Mouse (Mus musculus) heart, postnatal 0 days (tissue): ENCODE data around the gene Phlpp2.

Experiments used
- CTCF ChIP-seq: IDR thresholded peaks from 2 replicates; pipeline ENCODE4 v1.5.1; 2016; ENCODE audit warnings: antibody characterized with exemption, control low read depth, low read depth
- EP300 ChIP-seq: IDR thresholded peaks from 2 replicates; pipeline ENCODE4 v1.6.1; 2016; ENCODE audit warnings: antibody characterized with exemption, low read depth

GRCm38 (mm10) chr8:109959112-109959511 lies 90.8 kb downstream of the Phlpp2 start:
- TF ChIP-seq EP300 (no peak), CTCF (no peak)
